Mouse (Mus musculus) testis, adult 2 months (tissue): ENCODE data around the gene Prm3.
A peak's percentile ranks its signal among the peaks of the same experiment; 100 is the strongest.

Source experiments
- CTCF ChIP-seq: fragments of 200-500 bp; IDR thresholded peaks from 2 replicates; pipeline ENCODE4 v1.5.1; 2012; ENCODE audit warnings: low read depth, mild to moderate bottlenecking, inconsistent platforms, low read length, moderate library complexity; ENCODE audit not compliant: control insufficient read depth, insufficient read depth, insufficient replicate concordance
- POLR2A ChIP-seq: fragments of 200-500 bp; IDR thresholded peaks from 2 replicates; pipeline ENCODE4 v1.6.1; 2012; ENCODE audit warnings: low read depth, mild to moderate bottlenecking, inconsistent platforms, low read length, moderate library complexity; ENCODE audit not compliant: control insufficient read depth

DNA sequence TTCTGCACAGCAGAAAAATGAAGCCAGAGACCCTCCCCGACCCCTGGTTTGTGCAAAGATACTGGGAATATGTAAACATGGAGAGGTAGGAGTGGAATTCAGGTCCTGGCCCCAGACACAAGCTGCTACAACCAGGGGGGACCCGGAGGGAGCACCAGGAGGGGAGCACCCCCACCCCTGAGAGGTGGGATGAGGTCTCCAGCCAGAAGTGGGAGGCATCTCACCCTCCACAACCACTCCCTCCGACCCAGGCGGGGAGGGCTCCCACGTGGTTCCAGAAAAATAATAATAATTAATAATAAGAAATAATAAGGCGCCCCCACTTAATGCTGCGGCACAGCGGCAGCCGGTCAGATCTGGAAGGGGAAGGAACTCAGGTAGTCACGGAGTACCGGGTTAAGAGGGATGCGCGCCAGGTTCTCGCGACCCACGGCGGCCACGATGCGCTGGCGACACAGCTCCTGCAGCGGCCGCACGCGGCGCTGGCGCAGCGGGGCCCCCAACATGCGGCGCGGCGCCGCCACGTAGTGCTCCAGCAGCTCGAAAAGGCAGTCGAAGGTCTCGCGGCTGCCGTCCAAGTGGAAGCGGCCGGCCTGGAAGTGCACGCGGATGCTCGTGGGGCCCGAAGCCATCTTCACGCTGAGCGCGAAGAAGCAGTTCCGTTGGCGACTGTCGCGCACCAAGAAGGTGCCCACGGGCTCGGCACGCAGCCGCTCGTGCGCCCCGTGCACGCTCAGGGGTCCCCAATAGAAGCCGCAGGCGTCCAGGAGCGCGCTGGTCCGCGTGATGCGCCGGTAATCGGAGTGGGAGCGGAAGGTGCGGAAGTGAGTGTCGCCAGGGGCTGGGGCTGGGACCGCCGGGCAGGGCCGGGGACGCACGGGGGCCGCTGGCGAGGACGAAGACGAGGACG, 6.6 kb downstream of the Prm3 start:
- peak; percentile 48; the same call in 1 of the 2 replicates for TF ChIP-seq POLR2A
- TF ChIP-seq CTCF: peak; percentile 17; the same call in 1 of the 2 replicates
